Mouse (Mus musculus): Measurements from ENCODE around the gene Twsg1. TPM values are rescaled to one million over a fixed set of nuclear protein-coding genes. Genes with fewer than 3 reads are reported as not detected.

Gene Twsg1
- total RNA-seq, 2 experiments from 2014 or later = 27.8 to 28.5 TPM

GRCm38 (mm10) chr17:65931525-65931924 lies 19.5 kb downstream of the Twsg1 start:
- no peak for DNase-seq

GRCm38 (mm10) chr17:65930960-65931359 lies 20.1 kb downstream of the Twsg1 start:
- DNase-seq = peak; percentile 54 to 59

GRCm38 (mm10) chr17:65930158-65930826 lies 20.7 kb downstream of the Twsg1 start:
- no peak for DNase-seq

GRCm38 (mm10) chr17:65929319-65929978 lies 21.6 kb downstream of the Twsg1 start:
- DNase-seq = no peak

GRCm38 (mm10) chr17:65927077-65927476 lies 23.9 kb downstream of the Twsg1 start:
- peak; percentile 36 to 38 for DNase-seq

- DNase-seq = no peak
These were observed 26.8 kb downstream of the Twsg1 start for GRCm38 (mm10) chr17:65924218-65924617.

- no peak for DNase-seq
These were observed 29.1 kb downstream of the Twsg1 start for GRCm38 (mm10) chr17:65921975-65922374.

GRCm38 (mm10) chr17:65919235-65919634 lies 31.8 kb downstream of the Twsg1 start:
- no peak for DNase-seq

GRCm38 (mm10) chr17:65916135-65916668 lies 34.8 kb downstream of the Twsg1 start:
- DNase-seq = peak; percentile 75 to 79

GRCm38 (mm10) chr17:65914083-65914482 lies 36.9 kb downstream of the Twsg1 start:
- DNase-seq = no peak

GRCm38 (mm10) chr17:65912202-65912601 lies 38.8 kb downstream of the Twsg1 start:
- DNase-seq = no peak

- DNase-seq = no peak
These were observed 39.5 kb downstream of the Twsg1 start for GRCm38 (mm10) chr17:65911285-65912069.

- DNase-seq = no peak
These were observed 42.8 kb downstream of the Twsg1 start for GRCm38 (mm10) chr17:65908270-65908669.

- DNase-seq = no peak
These were observed 44.1 kb downstream of the Twsg1 start for GRCm38 (mm10) chr17:65906895-65907401.

GRCm38 (mm10) chr17:65906313-65906894 lies 44.6 kb downstream of the Twsg1 start:
- no peak for DNase-seq

GRCm38 (mm10) chr17:65905241-65905640 lies 45.8 kb downstream of the Twsg1 start:
- no peak for DNase-seq

GRCm38 (mm10) chr17:65903826-65904225 lies 47.2 kb downstream of the Twsg1 start:
- DNase-seq = no peak

GRCm38 (mm10) chr17:65903011-65903410 lies 48.0 kb downstream of the Twsg1 start:
- no peak for DNase-seq

- no peak for DNase-seq
These were observed 48.7 kb downstream of the Twsg1 start for GRCm38 (mm10) chr17:65902281-65902680.

- no peak for DNase-seq
These were observed 55.0 kb downstream of the Twsg1 start for GRCm38 (mm10) chr17:65896016-65896415.

- DNase-seq = no peak
These were observed 61.5 kb downstream of the Twsg1 start for GRCm38 (mm10) chr17:65889476-65889875.

GRCm38 (mm10) chr17:65886571-65886970 lies 64.5 kb downstream of the Twsg1 start:
- DNase-seq = no peak

Measured in layer of hippocampus, postnatal 36 days (tissue).